Mouse (Mus musculus) cerebellum, adult 18-20 months (tissue): ENCODE measurements around the gene S100a13.

ENCODE experiments used
- DNase-seq, 2 experiments: peaks; one replicate each; pipeline ENCODE4 v3.0.0; 2021

S100a13 gene

DNA sequence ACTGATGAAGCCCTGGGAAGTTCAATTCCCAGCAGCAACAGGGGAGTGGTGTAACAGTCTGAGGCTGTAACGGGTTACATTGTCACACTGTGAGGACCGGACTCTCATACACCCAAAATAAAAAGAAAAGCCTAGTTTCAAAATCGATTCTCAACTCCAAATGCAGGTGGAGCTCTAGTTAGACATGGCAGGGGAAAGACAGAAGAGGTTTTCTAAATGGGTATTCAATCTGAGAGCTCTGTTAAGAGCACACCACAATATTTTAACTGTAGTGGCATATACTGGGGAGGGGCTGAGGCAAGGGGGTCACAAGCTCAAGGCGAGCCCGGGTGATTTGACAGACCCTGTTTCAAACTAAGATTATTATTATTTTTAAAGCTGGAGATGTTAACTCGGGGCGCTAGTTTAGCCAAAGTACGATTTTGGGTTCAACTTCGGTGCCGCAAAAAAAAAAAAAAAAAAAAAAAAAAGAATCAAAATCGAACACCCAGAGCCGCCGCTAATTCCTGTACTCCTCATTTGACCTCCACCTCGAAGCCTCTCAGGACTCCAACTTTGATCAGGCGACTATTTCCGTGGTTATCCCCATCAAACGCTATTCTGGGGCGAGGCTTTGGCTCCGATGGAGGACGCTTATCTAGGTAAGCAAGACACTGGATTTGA, 5.8 kb upstream of the S100a13 start:
- DNase-seq = no peak

GRCm38 (mm10) chr3:90508950-90509746, 5.1 kb upstream of the S100a13 start, which contains the start of gene Chtop:
TSS of gene Chtop (minus strand) at chr3:90509498.
- peak; percentile 98 to 99 for DNase-seq

DNA sequence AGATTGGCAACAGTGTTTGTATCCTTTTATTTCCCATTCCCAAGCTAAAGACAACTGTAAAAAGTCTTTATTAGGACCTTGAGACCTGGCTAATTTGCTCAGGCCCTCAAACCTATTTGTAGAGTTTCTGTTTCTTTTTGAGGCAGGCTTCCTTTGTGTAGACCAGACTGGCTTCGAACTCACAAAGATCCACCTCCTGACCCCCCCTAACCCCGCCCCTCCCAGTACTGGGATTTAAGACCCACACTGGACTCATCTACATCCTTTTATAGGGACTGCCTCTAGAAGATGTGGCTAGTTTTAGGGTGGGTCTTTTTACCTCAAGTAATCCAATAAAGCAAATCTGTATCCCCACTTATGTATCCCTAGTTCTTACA, 4.5 kb upstream of the S100a13 start:
- no peak for DNase-seq

- DNase-seq = no peak
These were observed 2.0 kb upstream of the S100a13 start for GRCm38 (mm10) chr3:90512276-90512675.

DNA sequence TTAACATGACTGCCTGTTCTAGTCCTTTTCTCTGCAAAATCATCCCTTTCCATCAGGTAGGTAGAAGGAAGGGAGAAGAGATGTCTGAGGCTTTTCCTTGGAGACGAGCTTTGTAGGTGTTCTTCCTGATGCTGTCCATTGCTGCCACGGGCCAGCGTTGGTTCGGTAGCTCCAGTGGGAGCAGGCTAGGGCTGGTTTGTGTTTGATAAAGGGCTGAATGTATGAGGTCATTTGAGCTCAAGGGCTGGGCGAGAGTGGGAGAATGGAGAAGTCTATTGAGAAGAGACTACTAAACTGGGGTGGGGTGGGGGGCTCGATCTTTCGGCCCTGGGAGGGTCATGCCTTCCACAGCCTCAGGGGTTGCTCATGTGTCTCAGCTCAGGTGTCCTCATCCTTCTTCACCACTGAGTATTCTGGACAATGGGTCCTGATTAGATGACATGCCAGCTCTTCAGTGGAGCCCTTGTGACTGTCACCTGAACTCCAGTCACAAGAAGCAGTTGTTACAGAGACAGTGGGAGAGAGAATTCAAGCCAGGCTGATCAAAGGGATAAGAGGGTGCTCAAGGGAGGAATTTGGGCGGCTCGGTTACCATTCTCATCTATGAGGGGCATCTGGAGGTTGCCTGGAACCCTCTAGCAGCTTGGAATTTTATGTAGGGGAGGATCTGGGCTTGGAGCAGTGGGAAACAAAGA, 1.1 kb upstream of the S100a13 start:
- DNase-seq = no peak

DNA sequence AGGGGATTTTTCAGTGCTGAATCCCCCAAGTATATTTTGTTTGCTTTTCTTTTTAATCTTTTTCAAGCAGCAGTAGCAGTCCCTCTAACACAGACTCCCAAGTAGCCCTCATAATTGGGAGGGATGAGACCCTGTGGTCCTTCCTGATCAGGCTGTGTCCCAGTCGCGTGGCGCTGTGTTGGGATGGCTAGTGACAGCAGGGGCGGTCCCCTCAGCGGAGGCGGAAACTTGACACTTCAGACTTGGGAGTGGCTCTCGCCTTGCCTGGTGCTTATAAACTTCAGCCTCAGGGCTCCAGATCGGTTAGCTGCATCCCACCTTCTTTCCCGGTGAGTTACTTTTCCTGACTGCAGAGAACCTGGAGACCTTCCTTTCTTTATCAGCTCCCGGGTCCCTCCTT, 456 bp downstream of the S100a13 start:
- DNase-seq = peak in 1 of 2 experiments; percentile 41

DNA sequence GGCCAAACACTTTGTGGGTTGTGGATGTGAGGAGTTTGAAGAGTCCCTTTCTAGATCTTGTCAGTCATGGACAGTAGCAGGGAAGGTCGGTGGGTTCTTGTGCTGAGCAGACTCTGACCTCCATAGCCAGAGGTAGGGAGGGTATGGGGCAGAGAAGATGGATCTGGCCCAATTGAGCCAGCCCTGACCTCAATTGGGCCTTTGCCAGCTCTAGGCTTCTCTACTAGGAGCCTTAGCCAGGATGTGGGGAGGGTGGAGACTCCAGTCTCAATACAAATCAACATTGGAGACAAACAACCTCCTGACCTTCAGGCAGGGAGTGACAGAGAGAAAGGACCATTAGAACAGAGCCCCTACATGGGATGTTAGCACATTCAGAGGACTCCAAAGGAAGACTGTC, 1.0 kb downstream of the S100a13 start:
- no peak for DNase-seq

DNA sequence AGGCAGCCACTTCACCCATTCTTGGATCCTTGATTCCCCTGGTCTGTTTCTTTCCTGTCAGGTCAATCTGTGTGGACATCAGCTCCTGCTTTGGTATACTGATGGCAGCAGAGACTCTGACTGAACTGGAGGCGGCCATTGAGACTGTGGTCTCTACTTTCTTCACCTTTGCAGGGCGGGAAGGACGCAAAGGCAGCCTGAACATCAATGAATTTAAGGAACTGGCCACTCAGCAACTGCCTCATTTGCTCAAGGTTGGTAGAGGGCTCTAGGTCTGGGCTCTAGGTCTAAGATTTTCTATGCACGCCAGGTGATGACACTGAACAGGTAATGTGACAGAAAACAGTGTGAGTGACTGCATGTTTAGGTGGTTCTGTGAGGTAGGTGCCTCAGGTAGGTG, 1.6 kb downstream of the S100a13 start:
- DNase-seq = no peak

GRCm38 (mm10) chr3:90517711-90518110, 3.5 kb downstream of the S100a13 start:
- no peak for DNase-seq

DNA sequence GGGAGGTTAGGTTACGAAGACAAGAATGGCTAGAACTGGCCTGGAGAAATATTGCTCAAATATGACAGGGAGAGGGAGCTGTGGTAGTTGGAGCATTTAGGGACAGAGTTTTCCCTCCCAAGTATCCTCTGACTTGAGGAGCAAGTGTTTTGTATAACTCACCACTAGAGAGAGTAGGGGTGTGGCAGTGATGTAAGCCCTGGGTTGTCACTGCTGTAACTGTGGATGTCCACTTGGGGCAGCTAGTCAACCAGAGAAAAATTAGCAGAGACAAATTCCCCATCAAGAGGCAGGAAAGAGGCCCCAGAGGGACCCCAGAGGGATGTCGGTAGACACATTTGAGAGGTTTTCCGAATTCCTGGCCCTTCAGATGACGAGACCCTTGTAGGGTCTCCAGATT, 11.2 kb downstream of the S100a13 start:
- DNase-seq = peak in 1 of 2 experiments; percentile 33

DNA sequence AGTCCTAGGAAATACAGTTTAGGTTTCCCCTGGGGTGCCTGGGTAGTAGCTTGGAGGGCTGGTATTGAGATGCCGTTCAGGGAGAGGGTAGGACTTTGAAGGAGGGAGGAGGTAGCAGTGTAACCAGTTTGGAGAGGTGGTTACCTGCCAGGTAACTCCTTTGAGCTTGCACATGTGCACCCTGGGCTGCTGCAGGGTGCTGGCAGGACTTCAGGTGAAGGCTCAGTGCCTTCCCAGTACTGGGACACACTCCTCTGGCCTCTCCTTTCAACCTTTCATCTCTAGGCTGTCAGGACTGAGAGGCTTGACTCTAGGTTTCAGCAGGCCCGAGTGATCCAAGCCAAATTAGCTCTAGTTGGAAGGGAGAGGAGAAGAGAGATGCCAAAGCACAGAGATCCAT, 11.8 kb downstream of the S100a13 start:
- no peak for DNase-seq

DNA sequence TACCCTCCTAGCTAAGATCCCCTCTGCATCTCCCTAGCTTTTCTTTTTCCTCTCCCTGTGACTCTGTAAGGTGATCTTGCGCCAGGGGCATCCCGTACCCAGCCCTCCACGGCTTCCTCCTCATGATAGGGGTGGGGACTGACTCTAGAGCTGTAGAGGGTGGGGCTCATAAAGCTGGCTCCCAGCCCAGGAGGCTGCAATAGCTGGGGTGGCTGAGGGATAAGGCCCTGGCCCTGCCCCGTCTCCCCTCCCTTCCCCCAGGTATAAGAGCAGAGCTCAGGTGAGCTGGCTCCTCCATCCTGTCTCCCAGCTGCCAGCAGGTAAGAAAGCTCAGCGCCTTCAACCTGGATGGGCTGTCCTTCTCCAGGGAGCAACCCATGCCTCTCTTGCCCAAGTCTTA, 12.3 kb downstream of the S100a13 start, which contains the start of gene S100a14:
Gene S100a14 (plus strand): TSS at position 277 of the 400 bp plus-strand sequence.
- DNase-seq = no peak

DNA sequence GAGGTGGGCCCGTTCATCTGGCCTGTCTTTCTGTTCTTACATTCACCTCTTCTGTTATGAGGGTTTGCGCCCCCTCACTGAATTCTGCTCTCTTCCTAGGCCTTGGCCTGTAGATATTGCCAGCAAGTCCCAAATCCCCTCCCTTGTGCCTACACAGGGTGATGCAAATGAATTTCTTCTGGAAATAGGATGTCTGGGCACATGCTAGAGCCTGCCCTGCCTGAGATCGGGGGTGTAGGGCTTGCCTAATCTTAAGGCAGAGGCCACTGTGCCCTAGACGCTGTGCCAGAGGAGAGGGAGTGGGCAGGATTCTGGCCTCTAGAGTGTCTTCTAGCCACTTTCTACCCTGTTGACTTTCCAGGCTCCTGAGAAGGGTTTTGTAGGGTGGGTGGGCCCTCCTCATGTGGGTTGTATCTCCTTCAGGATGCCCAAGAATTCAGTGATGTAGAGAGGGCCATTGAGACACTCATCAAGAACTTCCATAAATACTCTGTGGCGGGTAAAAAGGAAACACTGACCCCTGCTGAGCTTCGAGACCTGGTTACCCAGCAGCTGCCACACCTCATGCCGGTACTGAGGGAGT, 13.1 kb downstream of the S100a13 start:
- no peak for DNase-seq

- no peak for DNase-seq
These were observed 17.5 kb downstream of the S100a13 start for GRCm38 (mm10) chr3:90531713-90532112.

DNA sequence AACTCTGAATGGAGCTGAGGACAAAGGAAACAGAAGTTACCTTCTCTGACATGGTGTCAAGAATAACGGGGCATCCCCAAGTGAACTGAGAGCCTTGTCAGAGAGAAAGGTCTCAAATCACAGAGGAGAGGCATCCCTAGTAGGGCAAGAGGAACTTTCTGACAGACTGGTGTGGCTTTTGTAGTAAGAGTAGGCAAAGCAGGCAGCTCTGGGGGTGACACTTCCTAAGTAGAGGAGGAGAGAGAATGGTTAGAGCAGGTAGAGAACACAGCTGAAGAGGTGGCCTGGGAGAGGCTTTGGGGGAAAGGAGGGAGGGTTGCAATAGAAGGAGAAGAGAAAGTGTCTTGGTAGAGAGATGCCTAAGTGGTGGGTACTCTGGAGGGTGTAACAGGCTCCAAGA, 21.2 kb downstream of the S100a13 start:
- DNase-seq = no peak

- DNase-seq = peak; percentile 58 to 76
These were observed 23.1 kb downstream of the S100a13 start, which contains the start of gene S100a16 for GRCm38 (mm10) chr3:90537141-90537904. TSS of gene S100a16 (plus strand) at chr3:90537254.

GRCm38 (mm10) chr3:90537905-90538296, 23.7 kb downstream of the S100a13 start:
- DNase-seq = no peak

- DNase-seq = peak in 1 of 2 experiments; percentile 27
These were observed 26.7 kb downstream of the S100a13 start for GRCm38 (mm10) chr3:90540904-90541303.

DNA sequence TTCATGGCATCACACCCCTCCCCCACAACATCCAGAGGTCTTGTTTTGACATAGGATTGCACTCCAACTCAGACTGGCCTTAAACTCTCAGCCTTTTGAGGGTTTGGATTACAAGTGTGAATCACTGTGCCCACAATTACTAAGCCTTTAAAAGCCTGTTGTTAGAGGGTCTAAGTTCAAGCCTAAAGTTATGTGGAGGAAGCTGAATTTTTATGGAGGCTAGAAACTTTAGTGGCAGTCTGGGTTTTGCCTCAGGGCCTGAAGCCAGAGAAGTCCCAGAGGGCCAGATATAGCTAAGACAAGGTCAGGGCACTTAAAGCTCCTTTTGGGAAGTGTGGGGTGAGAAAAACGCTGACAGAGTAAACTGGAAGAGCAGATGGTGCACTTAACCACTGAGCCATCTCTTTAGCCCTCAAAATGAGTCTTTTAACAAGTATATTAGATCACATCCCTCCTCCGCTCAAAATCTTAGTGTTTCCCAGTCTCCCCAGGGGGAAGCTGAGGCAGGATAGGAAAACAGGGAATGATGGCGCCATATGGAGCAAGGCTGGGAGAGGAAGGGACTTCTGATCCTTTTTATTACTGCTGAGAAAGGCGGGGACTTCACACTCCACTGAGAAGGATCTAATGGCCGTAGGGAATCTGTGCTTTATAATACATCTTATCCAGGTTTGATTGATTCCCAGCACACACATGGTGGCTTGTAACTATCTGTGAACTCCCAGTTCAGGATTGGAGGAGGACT, 35.6 kb downstream of the S100a13 start:
- no peak for DNase-seq

GRCm38 (mm10) chr3:90550421-90550790, 36.2 kb downstream of the S100a13 start:
- no peak for DNase-seq

DNA sequence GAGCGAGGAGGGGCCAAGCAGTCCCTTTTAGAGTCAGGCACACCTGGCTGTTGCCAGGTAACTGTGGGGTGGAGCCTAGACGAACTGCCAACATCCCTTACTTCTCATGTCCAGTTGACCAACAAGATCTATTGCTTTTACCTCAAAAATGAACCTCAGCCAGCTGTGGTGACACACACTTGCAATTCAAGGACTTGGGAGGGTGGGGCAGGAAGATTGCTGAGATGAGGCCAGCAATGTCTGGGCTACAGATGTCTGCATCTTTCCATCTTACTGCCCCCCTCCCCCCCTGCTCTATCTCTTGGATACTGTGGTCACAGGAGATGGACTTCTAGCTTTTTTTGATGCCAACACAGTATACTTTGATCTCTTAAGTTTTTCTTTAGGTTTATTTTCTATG, 38.0 kb downstream of the S100a13 start:
- no peak for DNase-seq

DNA sequence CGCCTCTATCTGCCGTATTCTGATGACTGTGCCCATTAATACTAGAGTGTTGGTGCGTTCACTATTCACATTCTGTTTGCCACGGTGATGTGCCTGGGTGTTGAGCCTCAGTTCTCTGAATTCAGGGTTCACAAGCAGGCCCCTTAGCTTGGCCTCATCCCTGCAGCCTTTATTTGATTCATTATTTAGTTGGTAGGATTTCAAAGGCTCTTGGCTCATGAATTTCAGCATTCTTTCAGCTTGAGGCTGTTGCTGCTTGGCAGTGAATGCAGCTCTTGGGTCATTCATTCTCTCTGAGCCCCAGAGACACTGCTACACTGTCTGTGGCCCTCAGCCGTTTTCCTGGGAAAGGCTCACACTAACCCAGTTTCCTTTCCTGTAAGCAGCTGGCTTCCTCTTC, 41.7 kb downstream of the S100a13 start:
- DNase-seq = peak in 1 of 2 experiments; percentile 18
